Mouse (Mus musculus) forebrain, postnatal 0 days (tissue): ENCODE measurements around the gene Mcf2l. TPM values are rescaled to one million over a fixed set of nuclear protein-coding genes. Genes with fewer than 3 reads are reported as not detected.
A peak's percentile ranks its signal among the peaks of the same experiment; 100 is the strongest.

Experiments
- ATAC-seq: fragments of 200-750 bp; cut with Nextera tagmentation; 2 replicates; pipeline ENCODE4 v1.8.0; 2017; ENCODE audit warnings: mild to moderate bottlenecking, moderate library complexity
- DNase-seq: peaks from one replicate; pipeline ENCODE4 v3.0.0-alpha.2; 2015
- H3K27ac ChIP-seq: fragments of 300-500 bp; sonication (generic); 2 replicates; pipeline ENCODE4 v1.5.1; 2014; ENCODE audit warnings: low read depth, mild to moderate bottlenecking, antibody characterized with exemption, low read length, moderate library complexity, mixed read lengths
- H3K27me3 ChIP-seq: fragments of 300-500 bp; sonication (generic); 2 replicates; pipeline ENCODE4 v1.6.1; 2014; ENCODE audit warnings: mild to moderate bottlenecking, low read length, mixed read lengths; ENCODE audit not compliant: insufficient read depth
- H3K36me3 ChIP-seq: fragments of 300-500 bp; sonication (generic); 2 replicates; pipeline ENCODE4 v1.6.1; 2014; ENCODE audit warnings: mild to moderate bottlenecking, moderate library complexity; ENCODE audit not compliant: insufficient read depth
- H3K4me1 ChIP-seq: fragments of 300-500 bp; sonication (generic); 2 replicates; pipeline ENCODE4 v1.6.1; 2014; ENCODE audit warnings: antibody characterized with exemption; ENCODE audit not compliant: insufficient read depth
- H3K4me2 ChIP-seq: fragments of 300-500 bp; sonication (generic); 2 replicates; pipeline ENCODE4 v1.6.1; 2014; ENCODE audit warnings: low read depth, mild to moderate bottlenecking, moderate library complexity
- H3K4me3 ChIP-seq: fragments of 300-500 bp; sonication (generic); 2 replicates; pipeline ENCODE4 v1.5.1; 2014; ENCODE audit warnings: low read depth, low read length, mixed read lengths
- H3K9ac ChIP-seq: fragments of 300-500 bp; sonication (generic); 2 replicates; pipeline ENCODE4 v1.6.1; 2014; ENCODE audit warnings: mild to moderate bottlenecking
- H3K9me3 ChIP-seq: fragments of 300-500 bp; sonication (generic); 2 replicates; pipeline ENCODE4 v1.6.1; 2016; ENCODE audit warnings: low read length
- CTCF ChIP-seq: sonication (generic); IDR thresholded peaks from 2 replicates; pipeline ENCODE4 v1.5.1; 2016; ENCODE audit warnings: antibody characterized with exemption, control low read depth, low read depth
- WGBS: fragments of 180-500 bp; shearing (Covaris S2); extraction: QIAGEN DNeasy Blood & Tissue Kit; methylation state at CpG from one replicate; pipeline ENCODE4 v1.1.7; 2014; 5-methylcytosine and 5-hydroxymethylcytosine counted together
- polyA plus RNA-seq: library from polyadenylated mRNA; unstranded; fragments of >200 nt; fragmentation: Nextera tagmentation; extraction: Ambion mirVana; gene quantifications from 2 replicates; pipeline ENCODE4 v1.2.1, GENCODE M21; 2015
- total RNA-seq: library from RNA; depleted of rRNA; stranded (reverse); fragments of >200 nt; gene quantifications from 2 replicates; pipeline ENCODE4 v1.2.3, GENCODE M21; 2014; rRNA removed

Gene Mcf2l
- total RNA-seq (371 and 376 TPM in 2 replicates), polyA plus RNA-seq (89.6 and 118 TPM in 2 replicates)

GRCm38 (mm10) chr8:12873357-12874046, at the start of gene Mcf2l:
Gene Mcf2l (plus strand): TSS chr8:12873806.
- Histone ChIP-seq H3K9ac (peak within 1 kb of the TSS; percentile 84), H3K36me3 (no peaks in the 10 kb centered on the region), H3K27me3 (no peaks in the 10 kb centered on the region), H3K9me3 (no peaks in the 10 kb centered on the region), H3K4me3 (peak within 1 kb of the TSS; percentile 66), H3K4me2 (peak within 1 kb of the TSS; percentile 78), H3K27ac (peak within 1 kb of the TSS; percentile 70), H3K4me1 (0 out of 2 replicates have a peak, but pooled peaks cover 12% of the 10 kb centered on the region)
- no peak for TF ChIP-seq CTCF
- DNase-seq (peak; percentile 82), ATAC-seq (peak; percentile 66)
- 2% methylated on average over 27 of the region's 30 CpGs for WGBS

DNA sequence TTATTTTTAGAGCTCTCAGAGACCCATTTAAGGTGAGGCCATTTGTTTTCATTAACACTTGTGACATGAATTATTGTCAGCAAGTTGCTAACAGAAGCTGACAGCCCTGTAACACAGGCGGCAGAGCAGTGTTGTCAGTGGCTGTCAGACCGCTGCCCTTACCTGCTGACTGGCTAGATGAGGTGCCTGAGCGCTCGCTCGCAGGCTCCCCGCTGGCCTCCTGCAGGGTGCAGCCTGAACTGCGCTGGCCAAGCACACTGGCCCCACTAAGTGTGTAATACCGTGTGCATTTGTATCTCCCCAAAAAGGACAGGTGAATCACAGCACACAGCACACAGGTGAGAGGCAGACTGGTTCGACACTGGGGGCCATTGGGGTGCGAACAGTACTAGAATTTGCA, 49.0 kb upstream of the Mcf2l start:
- Histone ChIP-seq H3K4me1 (no peaks in the 10 kb centered on the region), H3K27ac (no peak overlapping the region), H3K4me3 (no peak overlapping the region), H3K36me3 (peaks cover 85% of the 10 kb centered on the region), H3K9me3 (no peaks in the 10 kb centered on the region), H3K9ac (no peak overlapping the region), H3K4me2 (no peak overlapping the region), H3K27me3 (no peaks in the 10 kb centered on the region)
- DNase-seq = no peak
- TF ChIP-seq CTCF = no peak
- 64% methylated on average over 10 of the region's 10 CpGs for WGBS
- ATAC-seq = no peak

DNA sequence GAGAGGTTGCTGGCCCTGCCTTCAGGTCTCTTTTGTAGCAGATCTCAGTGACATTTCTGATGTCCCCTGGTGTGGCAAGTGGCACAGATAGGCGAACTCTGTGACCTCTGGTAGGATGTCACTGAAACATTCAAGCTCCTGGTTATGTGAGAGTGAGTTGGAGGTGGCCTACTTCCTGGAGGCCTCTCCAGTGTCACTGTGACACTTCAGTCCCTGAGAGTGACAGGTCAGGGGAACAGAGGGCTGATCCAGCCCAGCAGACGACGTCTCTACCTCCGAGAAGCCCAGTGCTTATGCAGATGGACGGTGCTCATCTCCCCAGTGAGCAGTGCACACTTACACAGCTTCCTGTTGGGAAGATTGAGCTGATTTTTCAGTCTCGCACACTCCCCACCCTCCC, 48.4 kb upstream of the Mcf2l start:
- Histone ChIP-seq H3K4me1 (no peaks in the 10 kb centered on the region), H3K36me3 (peaks cover 86% of the 10 kb centered on the region), H3K4me3 (no peak overlapping the region), H3K9ac (no peak overlapping the region), H3K27me3 (no peaks in the 10 kb centered on the region), H3K9me3 (no peaks in the 10 kb centered on the region), H3K4me2 (no peak overlapping the region), H3K27ac (no peak overlapping the region)
- no peak for TF ChIP-seq CTCF
- no peak for DNase-seq
- WGBS = 80% methylated on average over 6 of the region's 6 CpGs
- ATAC-seq = no peak

- H3K4me3 ChIP-seq = no peak overlapping the region
- no peaks in the 10 kb centered on the region for H3K27me3 ChIP-seq
- H3K4me2 ChIP-seq = no peak overlapping the region
- no peaks in the 10 kb centered on the region for H3K4me1 ChIP-seq
- H3K9me3 ChIP-seq = no peaks in the 10 kb centered on the region
- no peak overlapping the region for H3K9ac ChIP-seq
- no peak for TF ChIP-seq CTCF
- no peak overlapping the region for H3K27ac ChIP-seq
- 94% methylated on average over 8 of the region's 8 CpGs for WGBS
- DNase-seq (no peak), ATAC-seq (no peak)
- peaks cover 86% of the 10 kb centered on the region for H3K36me3 ChIP-seq
These were observed 47.8 kb upstream of the Mcf2l start for GRCm38 (mm10) chr8:12825686-12826237.

- H3K4me3 ChIP-seq = no peak overlapping the region
- TF ChIP-seq CTCF = no peak
- no peak overlapping the region for H3K27ac ChIP-seq
- no peak for ATAC-seq
- no peak overlapping the region for H3K9ac ChIP-seq
- H3K4me1 ChIP-seq = 0 out of 2 replicates have a peak, but pooled peaks cover 4% of the 10 kb centered on the region
- H3K9me3 ChIP-seq = no peaks in the 10 kb centered on the region
- H3K4me2 ChIP-seq = no peak overlapping the region
- H3K27me3 ChIP-seq = no peaks in the 10 kb centered on the region
- H3K36me3 ChIP-seq = peaks cover 86% of the 10 kb centered on the region
- WGBS = 92% methylated on average over 9 of the region's 9 CpGs
- DNase-seq = no peak
These were observed 46.5 kb upstream of the Mcf2l start for GRCm38 (mm10) chr8:12827124-12827523.

DNA sequence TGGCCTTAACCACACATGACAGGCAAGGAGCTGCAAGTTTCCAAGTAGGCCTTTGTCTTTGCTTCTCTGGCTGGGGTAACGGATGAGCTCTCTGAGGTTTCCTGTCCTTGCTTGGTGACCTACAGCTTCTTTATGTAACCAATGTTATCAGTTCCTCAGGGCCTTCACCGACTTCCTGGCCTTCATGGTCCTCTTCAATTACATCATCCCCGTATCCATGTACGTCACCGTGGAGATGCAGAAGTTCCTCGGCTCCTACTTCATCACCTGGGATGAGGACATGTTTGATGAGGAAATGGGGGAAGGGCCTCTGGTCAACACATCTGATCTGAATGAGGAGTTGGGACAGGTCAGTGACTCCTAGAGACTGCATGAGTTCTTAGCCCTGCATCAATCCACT, 45.3 kb upstream of the Mcf2l start:
- Histone ChIP-seq H3K9ac (no peak overlapping the region), H3K4me3 (no peak overlapping the region), H3K27ac (no peak overlapping the region), H3K4me2 (no peak overlapping the region), H3K27me3 (no peaks in the 10 kb centered on the region), H3K4me1 (0 out of 2 replicates have a peak, but pooled peaks cover 4% of the 10 kb centered on the region), H3K9me3 (no peaks in the 10 kb centered on the region), H3K36me3 (peaks cover 80% of the 10 kb centered on the region)
- 92% methylated on average over 6 of the region's 6 CpGs for WGBS
- DNase-seq = no peak
- ATAC-seq = no peak
- TF ChIP-seq CTCF = no peak

GRCm38 (mm10) chr8:12829381-12829780, 44.2 kb upstream of the Mcf2l start:
- no peak overlapping the region for H3K4me2 ChIP-seq
- H3K27ac ChIP-seq = no peak overlapping the region
- H3K4me3 ChIP-seq = no peak overlapping the region
- WGBS = 68% methylated on average over 1 of the region's 1 CpGs
- 0 out of 2 replicates have a peak, but pooled peaks cover 4% of the 10 kb centered on the region for H3K4me1 ChIP-seq
- DNase-seq = no peak
- no peaks in the 10 kb centered on the region for H3K27me3 ChIP-seq
- TF ChIP-seq CTCF = no peak
- ATAC-seq = no peak
- H3K9me3 ChIP-seq = no peaks in the 10 kb centered on the region
- H3K36me3 ChIP-seq = peaks cover 81% of the 10 kb centered on the region
- H3K9ac ChIP-seq = no peak overlapping the region
